Comparison of ENCODE assay signal across 7 mouse cellular contexts in the genomic region with DNA sequence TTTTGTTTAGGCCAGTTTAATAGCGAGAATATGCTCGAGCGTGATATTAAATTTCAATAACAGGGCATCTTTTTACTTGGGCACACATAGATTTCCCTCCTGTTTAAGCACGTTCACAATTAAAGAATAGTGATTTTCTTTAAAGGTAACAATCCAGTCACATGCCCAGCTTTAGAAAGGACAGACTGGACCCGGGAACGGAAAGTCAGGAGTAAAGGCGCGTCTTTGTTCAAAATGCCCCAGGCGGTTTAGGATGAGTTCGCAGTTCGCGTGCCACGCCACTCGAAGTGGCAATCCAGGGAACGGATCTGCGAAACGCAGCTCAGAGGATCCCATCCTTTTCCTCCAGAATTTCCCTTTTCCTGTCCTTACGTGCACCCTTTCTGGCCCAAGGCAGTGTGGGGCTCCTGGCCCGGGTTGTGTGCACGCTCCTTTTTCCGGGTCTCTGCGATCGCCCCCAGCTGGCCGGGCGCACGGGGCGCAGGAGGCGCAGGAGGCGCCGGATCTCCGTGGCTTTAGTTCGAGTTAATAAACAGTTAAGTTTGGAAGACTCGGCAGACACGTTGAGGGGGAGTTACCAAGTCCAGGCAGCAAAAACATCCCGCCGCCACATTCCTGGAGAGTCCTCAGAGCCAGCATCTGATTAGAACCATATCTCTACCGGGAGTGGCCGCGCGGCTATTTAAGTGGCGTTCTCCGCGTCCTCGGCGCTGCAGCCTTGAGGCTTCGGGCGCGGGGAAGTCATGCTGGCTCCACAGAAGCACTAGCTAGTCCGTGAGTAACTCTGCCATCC. TPM values are rescaled to one million over a fixed set of nuclear protein-coding genes. Genes with fewer than 3 reads are reported as not detected.
DNase-seq lines count a peak whose midpoint lies in the region; ATAC-seq and TF ChIP-seq lines count a peak whose summit lies in the region.

No protein-coding gene starts in this region.

- H3K27me3 ChIP-seq in embryonic facial prominence, embryonic 14.5 days (replicated peaks; ENCODE audit: control insufficient read depth, insufficient read depth, low read length), result no peaks in the 10 kb centered on the region
- H3K27me3 ChIP-seq in heart, embryonic 10.5 days (ENCODE audit: insufficient read depth, poor library complexity, severe bottlenecking), result no peaks in the 10 kb centered on the region
- H3K27me3 ChIP-seq in kidney, embryonic 14.5 days (ENCODE audit: control insufficient read depth, insufficient read depth, low read length), result no peaks in the 10 kb centered on the region
- no peaks in the 10 kb centered on the region for H3K27me3 ChIP-seq in limb, embryonic 14.5 days (ENCODE audit: control insufficient read depth, insufficient read depth, low read length)
- no peaks in the 10 kb centered on the region for H3K27me3 ChIP-seq in midbrain, embryonic 15.5 days (replicated peaks)

- WGBS in embryonic facial prominence, embryonic 14.5 days, result 2% methylated on average over 44 of the region's 49 CpGs
- WGBS in heart, embryonic 10.5 days, result 3% methylated on average over 49 of the region's 49 CpGs
- WGBS in kidney, embryonic 14.5 days, result 2% methylated on average over 49 of the region's 49 CpGs
- 3% methylated on average over 45 of the region's 49 CpGs for WGBS in limb, embryonic 14.5 days
- 3% methylated on average over 49 of the region's 49 CpGs for WGBS in midbrain, embryonic 15.5 days

- H3K4me3 ChIP-seq in bone marrow macrophage, adult 2 months (ENCODE audit: insufficient read depth, low read length), result peak overlapping the region; percentile 70
- H3K4me3 ChIP-seq in embryonic facial prominence, embryonic 14.5 days (ENCODE audit: low read depth, low read length), result peak overlapping the region; percentile 53
- peak overlapping the region; percentile 66 for H3K4me3 ChIP-seq in heart, embryonic 10.5 days
- peak overlapping the region; percentile 54 for H3K4me3 ChIP-seq in kidney, embryonic 14.5 days (ENCODE audit: low read length)
- peak overlapping the region; percentile 54 for H3K4me3 ChIP-seq in limb, embryonic 14.5 days (replicated peaks; ENCODE audit: low read length)
- H3K4me3 ChIP-seq in midbrain, embryonic 15.5 days, result peak overlapping the region; percentile 52

- 0 out of 2 replicates have a peak, but pooled peaks cover 7% of the 10 kb centered on the region for H3K36me3 ChIP-seq in embryonic facial prominence, embryonic 14.5 days (ENCODE audit: control insufficient read depth, insufficient read depth, low read length)
- no peaks in the 10 kb centered on the region for H3K36me3 ChIP-seq in heart, embryonic 10.5 days
- H3K36me3 ChIP-seq in kidney, embryonic 14.5 days (ENCODE audit: control insufficient read depth, insufficient read depth, low read length), result no peaks in the 10 kb centered on the region; the same call in 1 of the 2 replicates
- H3K36me3 ChIP-seq in limb, embryonic 14.5 days (ENCODE audit: control insufficient read depth, insufficient read depth, low read length), result no peaks in the 10 kb centered on the region
- no peaks in the 10 kb centered on the region for H3K36me3 ChIP-seq in midbrain, embryonic 15.5 days (replicated peaks)

- peak overlapping the region; percentile 92 for H3K27ac ChIP-seq in bone marrow macrophage, adult 2 months (ENCODE audit: insufficient read depth, low read depth, low read length)
- peak overlapping the region; percentile 81 for H3K27ac ChIP-seq in embryonic facial prominence, embryonic 14.5 days (replicated peaks; ENCODE audit: low read depth, low read length)
- peak overlapping the region; percentile 87 for H3K27ac ChIP-seq in heart, embryonic 10.5 days
- peak overlapping the region; percentile 38; the same call in 1 of the 2 replicates for H3K27ac ChIP-seq in kidney, embryonic 14.5 days (ENCODE audit: low read depth, low read length)
- H3K27ac ChIP-seq in limb, embryonic 14.5 days (replicated peaks; ENCODE audit: low read depth, low read length), result peak overlapping the region; percentile 74
- no peak overlapping the region for H3K27ac ChIP-seq in midbrain, embryonic 15.5 days

- H3K9ac ChIP-seq in embryonic facial prominence, embryonic 14.5 days (ENCODE audit: low read depth, low read length), result peak overlapping the region; percentile 73
- peak overlapping the region; percentile 52 for H3K9ac ChIP-seq in kidney, embryonic 14.5 days (ENCODE audit: low read depth, low read length)
- H3K9ac ChIP-seq in limb, embryonic 14.5 days (ENCODE audit: low read depth, low read length, severe bottlenecking), result peak overlapping the region; percentile 74
- H3K9ac ChIP-seq in midbrain, embryonic 15.5 days, result peak overlapping the region; percentile 48; the same call in 1 of the 2 replicates

- H3K9me3 ChIP-seq in embryonic facial prominence, embryonic 14.5 days (ENCODE audit: control insufficient read depth, low read length), result no peaks in the 10 kb centered on the region
- H3K9me3 ChIP-seq in heart, embryonic 10.5 days, result no peaks in the 10 kb centered on the region
- no peaks in the 10 kb centered on the region for H3K9me3 ChIP-seq in kidney, embryonic 14.5 days (ENCODE audit: control insufficient read depth, low read length)
- H3K9me3 ChIP-seq in limb, embryonic 14.5 days (ENCODE audit: control insufficient read depth, low read length), result no peaks in the 10 kb centered on the region
- H3K9me3 ChIP-seq in midbrain, embryonic 15.5 days, result no peaks in the 10 kb centered on the region

- TF ChIP-seq POLR2A in bone marrow macrophage, adult 2 months (IDR thresholded peaks at IDR 0.05; ENCODE audit: borderline replicate concordance, low read depth, low read length), result peak; percentile 37; the same call in 1 of the 2 replicates
- peak; percentile 78; the same call in 1 of the 2 replicates for TF ChIP-seq POLR2A in limb, embryonic 14.5 days (IDR thresholded peaks at IDR 0.05; ENCODE audit: borderline replicate concordance, extremely low read depth, insufficient read depth, insufficient read length)

- TF ChIP-seq CTCF in bone marrow macrophage, adult 2 months (IDR thresholded peaks at IDR 0.05; ENCODE audit: low read depth, low read length), result peak; percentile 51

- peak overlapping the region; percentile 67 for H3K4me2 ChIP-seq in embryonic facial prominence, embryonic 14.5 days (ENCODE audit: low read depth, low read length)
- peak overlapping the region; percentile 41 for H3K4me2 ChIP-seq in kidney, embryonic 14.5 days (replicated peaks; ENCODE audit: low read depth, low read length)
- H3K4me2 ChIP-seq in limb, embryonic 14.5 days (replicated peaks; ENCODE audit: low read depth, low read length, severe bottlenecking), result peak overlapping the region; percentile 63
- peak overlapping the region; percentile 88 for H3K4me2 ChIP-seq in midbrain, embryonic 15.5 days

- H3K4me1 ChIP-seq in bone marrow macrophage, adult 2 months (ENCODE audit: control insufficient read depth, insufficient read depth, low read length), result peaks cover 24% of the 10 kb centered on the region
- H3K4me1 ChIP-seq in embryonic facial prominence, embryonic 14.5 days (ENCODE audit: control insufficient read depth, insufficient read depth, low read length), result peaks cover 25% of the 10 kb centered on the region
- H3K4me1 ChIP-seq in heart, embryonic 10.5 days, result peaks cover 50% of the 10 kb centered on the region
- peaks cover 25% of the 10 kb centered on the region for H3K4me1 ChIP-seq in kidney, embryonic 14.5 days (ENCODE audit: control insufficient read depth, insufficient read depth, low read length)
- peaks cover 45% of the 10 kb centered on the region for H3K4me1 ChIP-seq in limb, embryonic 14.5 days (ENCODE audit: control insufficient read depth, insufficient read depth, low read length)
- peaks cover 7% of the 10 kb centered on the region for H3K4me1 ChIP-seq in midbrain, embryonic 15.5 days

- peak; percentile 97 for DNase-seq in embryonic facial prominence, embryonic 14.5 days (ENCODE audit: low spot score)
- DNase-seq in heart, embryonic 10.5 days (ENCODE audit: low spot score), result peak; percentile 94
- peak; percentile 93 for DNase-seq in limb, embryonic 14.5 days (ENCODE audit: low spot score)
- DNase-seq in spleen, postnatal 4 days (ENCODE audit: low spot score in 2 of 2), result peak; percentile 48 to 69

- ATAC-seq in embryonic facial prominence, embryonic 14.5 days (ENCODE audit: low read depth), result peak; percentile 93
- ATAC-seq in kidney, embryonic 14.5 days (ENCODE audit: low FRiP score, low TSS enrichment), result peak; percentile 92
- ATAC-seq in limb, embryonic 14.5 days (ENCODE audit: low FRiP score, low read depth), result peak; percentile 93
- ATAC-seq in midbrain, embryonic 15.5 days (replicated peaks), result peak; percentile 95

RNA-seq across cellular contexts. Expression of a gene that starts 58.8 kb away (rescaled TPM):
- polyA plus RNA-seq in bone marrow macrophage, adult 2 months (2012; ENCODE audit: insufficient read depth, insufficient read length, missing spikeins), result not detected in 2 replicates
- not detected in 2 replicates for polyA plus RNA-seq in embryonic facial prominence, embryonic 14.5 days (2014; fragmentation: Nextera tagmentation; extraction: Ambion mirVana)
- not detected in 2 replicates for polyA plus RNA-seq in heart, embryonic 10.5 days (2016; fragmentation: Nextera tagmentation; extraction: Ambion mirVana)
- not detected in 2 replicates for polyA plus RNA-seq in kidney, embryonic 14.5 days (2014; fragmentation: Nextera tagmentation; extraction: Ambion mirVana)
- polyA plus RNA-seq in limb, embryonic 14.5 days (2012; rRNA removed), result 0.11 and 0.14 TPM in 2 replicates
- polyA plus RNA-seq in limb, embryonic 14.5 days (2014; fragmentation: Nextera tagmentation; extraction: Ambion mirVana), result 0.14 and 0.25 TPM in 2 replicates
- polyA plus RNA-seq in midbrain, embryonic 15.5 days (2015; fragmentation: Nextera tagmentation; extraction: Ambion mirVana), result not detected in 2 replicates
